Mouse (Mus musculus): ENCODE data around the gene Plcxd2.
A peak's percentile ranks its signal among the peaks of the same experiment; 100 is the strongest.

Gene Plcxd2

GRCm38 (mm10) chr16:46010153-46010905 lies at the start of gene Plcxd2:
Gene Plcxd2 (minus strand): TSS chr16:46010218.
- peak; percentile 82 for DNase-seq (ENCODE audit: low spot score)

- no peak for DNase-seq (ENCODE audit: low spot score)
Observed at GRCm38 (mm10) chr16:46046906-46047305, 36.9 kb upstream of the Plcxd2 start.

GRCm38 (mm10) chr16:46036261-46036660 lies 26.2 kb upstream of the Plcxd2 start:
- no peak for DNase-seq (ENCODE audit: low spot score)

GRCm38 (mm10) chr16:46033896-46034295 lies 23.9 kb upstream of the Plcxd2 start:
- no peak for DNase-seq (ENCODE audit: low spot score)

- no peak for DNase-seq (ENCODE audit: low spot score)
Observed at GRCm38 (mm10) chr16:46022958-46023491, 13.0 kb upstream of the Plcxd2 start.

- peak; percentile 3 for DNase-seq (ENCODE audit: low spot score)
Observed at GRCm38 (mm10) chr16:46022189-46022928, 12.3 kb upstream of the Plcxd2 start.

- DNase-seq (ENCODE audit: low spot score): no peak
Observed at GRCm38 (mm10) chr16:46021302-46021701, 11.3 kb upstream of the Plcxd2 start.

- DNase-seq (ENCODE audit: low spot score): no peak
Observed at GRCm38 (mm10) chr16:46020396-46020795, 10.4 kb upstream of the Plcxd2 start.

- no peak for DNase-seq (ENCODE audit: low spot score)
Observed at GRCm38 (mm10) chr16:46019799-46020198, 9.8 kb upstream of the Plcxd2 start.

GRCm38 (mm10) chr16:46019359-46019758 lies 9.3 kb upstream of the Plcxd2 start:
- DNase-seq (ENCODE audit: low spot score): no peak

- no peak for DNase-seq (ENCODE audit: low spot score)
Observed at GRCm38 (mm10) chr16:46011696-46012095, 1.7 kb upstream of the Plcxd2 start.

GRCm38 (mm10) chr16:46010906-46011220 lies 845 bp upstream of the Plcxd2 start:
- peak; percentile 5 for DNase-seq (ENCODE audit: low spot score)

- no peak for DNase-seq (ENCODE audit: low spot score)
Observed at GRCm38 (mm10) chr16:46009717-46010116, 301 bp downstream of the Plcxd2 start.

GRCm38 (mm10) chr16:46008766-46009165 lies 1.3 kb downstream of the Plcxd2 start:
- no peak for DNase-seq (ENCODE audit: low spot score)

GRCm38 (mm10) chr16:46008036-46008605 lies 1.9 kb downstream of the Plcxd2 start:
- no peak for DNase-seq (ENCODE audit: low spot score)

GRCm38 (mm10) chr16:46006261-46006660 lies 3.8 kb downstream of the Plcxd2 start:
- no peak for DNase-seq (ENCODE audit: low spot score)

GRCm38 (mm10) chr16:46001550-46002166 lies 8.4 kb downstream of the Plcxd2 start:
- no peak for DNase-seq (ENCODE audit: low spot score)

GRCm38 (mm10) chr16:46000976-46001375 lies 9.0 kb downstream of the Plcxd2 start:
- DNase-seq (ENCODE audit: low spot score): no peak

- no peak for DNase-seq (ENCODE audit: low spot score)
Observed at GRCm38 (mm10) chr16:45999374-46000191, 10.4 kb downstream of the Plcxd2 start.

GRCm38 (mm10) chr16:45998231-45998630 lies 11.8 kb downstream of the Plcxd2 start:
- no peak for DNase-seq (ENCODE audit: low spot score)

- no peak for DNase-seq (ENCODE audit: low spot score)
Observed at GRCm38 (mm10) chr16:45990901-45991676, 18.9 kb downstream of the Plcxd2 start.

All from c-Kit-positive CD71-positive TER-119-positive erythroid progenitor cells, embryonic 14.5 days (primary cell).